Mouse (Mus musculus) heart, postnatal 25 days (tissue): ENCODE measurements around the gene Tsr3. TPM values are rescaled to one million over a fixed set of nuclear protein-coding genes. Genes with fewer than 3 reads are reported as not detected.
"Not testable (repeated sequence)": the region's sequence is repeated elsewhere in the genome, so short reads cannot be mapped to it uniquely, and the experiment has no call there.

ENCODE experiments used
- DNase-seq: peaks from one replicate; pipeline ENCODE4 v3.0.0; 2022; ENCODE audit warnings: low spot score
- intact Hi-C: fragments of 180-260 bp; cut with DNase I; formaldehyde crosslinking; loops from one replicate; pipeline ENCODE4 v1.15.1; 2025
- total RNA-seq, 2 experiments: library from RNA; stranded (reverse); gene quantifications; 2 replicates each; pipeline ENCODE4 v1.2.3; 2021

The Tsr3 gene
- total RNA-seq = 1 to 10 TPM; 7.4 to 8.7 TPM

GRCm38 (mm10) chr17:25239695-25240636 lies at the start of gene Tsr3, which contains the start of gene Gnptg:
Gene Tsr3 (plus strand): TSS chr17:25240170.
Gene Gnptg (minus strand): TSS chr17:25240124.
- peak; percentile 68 for DNase-seq
- intact Hi-C loops = no loop called here

GRCm38 (mm10) chr17:25202401-25202800 lies 37.6 kb upstream of the Tsr3 start:
- intact Hi-C loops = no loop called here
- DNase-seq = no peak

DNA sequence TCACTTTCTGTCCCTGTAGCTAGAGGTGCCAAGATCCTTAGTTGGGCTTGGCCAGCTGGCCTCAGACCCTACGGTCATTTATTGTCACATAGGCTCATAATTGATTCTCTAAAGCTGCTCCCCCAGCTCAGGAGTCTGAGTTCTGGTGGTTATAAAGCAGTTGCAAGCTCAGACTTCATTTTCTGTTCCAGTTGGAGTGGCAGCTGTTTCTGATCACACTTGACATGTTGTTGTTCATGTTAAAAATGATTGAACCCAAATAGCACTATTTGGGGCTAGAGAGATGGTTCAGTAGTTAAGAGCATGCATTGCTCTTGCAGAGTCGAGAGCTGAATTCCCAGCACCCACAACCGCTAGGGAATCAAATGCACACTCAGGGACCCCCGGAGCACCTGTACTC lies 30.0 kb upstream of the Tsr3 start:
- DNase-seq = no peak
- intact Hi-C loops = no loop called here

- DNase-seq = no peak
- intact Hi-C loops = no loop called here
Observed at GRCm38 (mm10) chr17:25210680-25211466, 29.1 kb upstream of the Tsr3 start.

DNA sequence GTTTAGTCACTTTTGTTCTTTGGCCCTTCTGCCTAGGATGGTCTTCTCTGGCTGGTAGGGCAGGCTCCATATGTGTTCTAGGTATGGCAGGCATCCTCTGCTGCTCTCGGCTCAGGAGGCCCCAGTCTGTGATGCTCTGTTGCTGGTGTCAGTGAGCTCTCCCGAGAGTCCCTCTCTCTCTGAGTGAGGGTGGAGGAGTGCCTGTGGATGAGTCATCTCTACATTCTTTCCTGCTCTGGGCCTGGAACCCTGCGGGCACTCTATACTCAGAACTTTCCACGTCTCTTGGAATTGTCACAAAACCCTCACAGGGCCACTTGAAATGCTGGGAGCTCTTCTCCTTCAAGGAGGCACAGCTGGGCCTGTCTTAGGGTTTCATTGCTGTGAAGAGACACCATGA lies 28.3 kb upstream of the Tsr3 start:
- DNase-seq = no peak
- intact Hi-C loops = no loop called here

- intact Hi-C loops = no loop called here
- no peak for DNase-seq
Observed at GRCm38 (mm10) chr17:25215431-25215830, 24.5 kb upstream of the Tsr3 start.

GRCm38 (mm10) chr17:25218967-25219366 lies 21.0 kb upstream of the Tsr3 start:
- intact Hi-C loops = no loop called here
- no peak for DNase-seq

- no peak for DNase-seq
- intact Hi-C loops = no loop called here
Observed at GRCm38 (mm10) chr17:25219492-25220295, 20.3 kb upstream of the Tsr3 start.

DNA sequence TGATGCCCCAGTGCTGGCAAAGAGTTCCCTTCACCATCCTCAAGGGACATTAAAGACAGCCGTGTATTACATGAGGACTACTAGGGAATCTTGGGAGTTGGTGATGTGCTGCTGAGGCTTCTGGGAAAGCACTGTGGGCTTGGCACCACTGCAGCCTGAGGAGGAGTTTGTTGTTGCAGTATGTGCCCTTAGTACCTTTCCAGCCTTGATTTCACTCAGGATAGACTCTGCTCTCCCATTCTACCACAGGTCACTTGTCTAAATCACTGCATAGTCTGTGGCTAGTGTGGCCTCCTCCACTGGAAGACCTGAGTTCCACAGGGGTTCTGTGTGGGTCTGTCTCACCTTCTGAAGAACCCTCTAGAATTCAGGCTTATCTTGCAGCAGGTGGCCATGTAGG lies 19.2 kb upstream of the Tsr3 start:
- intact Hi-C loops = no loop called here
- DNase-seq = no peak

- intact Hi-C loops = no loop called here
- no peak for DNase-seq
Observed at GRCm38 (mm10) chr17:25221821-25222503, 18.0 kb upstream of the Tsr3 start.

GRCm38 (mm10) chr17:25222504-25222940 lies 17.4 kb upstream of the Tsr3 start:
- intact Hi-C loops, DNase-seq: not testable (repeated sequence)

- intact Hi-C loops = no loop called here
- DNase-seq = no peak
Observed at GRCm38 (mm10) chr17:25222951-25223601, 16.9 kb upstream of the Tsr3 start.

- no peak for DNase-seq
- intact Hi-C loops = no loop called here
Observed at GRCm38 (mm10) chr17:25224586-25225222, 15.3 kb upstream of the Tsr3 start.

DNA sequence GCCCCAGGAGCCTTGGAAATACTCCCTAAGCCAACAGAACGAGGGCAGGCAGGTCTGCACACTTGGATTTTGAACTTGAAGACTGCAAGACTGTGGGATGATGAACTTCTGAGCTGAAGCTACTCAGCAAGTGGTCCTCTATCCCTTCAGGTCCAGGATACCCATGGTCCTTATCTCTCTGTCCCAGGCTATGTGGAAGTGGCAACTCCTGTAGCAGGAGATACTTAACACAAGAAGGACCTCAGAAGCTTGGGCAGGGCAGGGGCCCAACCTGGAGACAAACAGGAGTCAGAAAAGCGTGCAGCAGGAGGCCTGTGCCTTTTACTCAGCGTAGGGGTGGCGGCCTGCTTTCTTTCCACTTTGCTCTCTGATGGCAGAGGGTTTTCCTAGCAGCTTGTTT lies 14.3 kb upstream of the Tsr3 start:
- no peak for DNase-seq
- intact Hi-C loops = no loop called here

DNA sequence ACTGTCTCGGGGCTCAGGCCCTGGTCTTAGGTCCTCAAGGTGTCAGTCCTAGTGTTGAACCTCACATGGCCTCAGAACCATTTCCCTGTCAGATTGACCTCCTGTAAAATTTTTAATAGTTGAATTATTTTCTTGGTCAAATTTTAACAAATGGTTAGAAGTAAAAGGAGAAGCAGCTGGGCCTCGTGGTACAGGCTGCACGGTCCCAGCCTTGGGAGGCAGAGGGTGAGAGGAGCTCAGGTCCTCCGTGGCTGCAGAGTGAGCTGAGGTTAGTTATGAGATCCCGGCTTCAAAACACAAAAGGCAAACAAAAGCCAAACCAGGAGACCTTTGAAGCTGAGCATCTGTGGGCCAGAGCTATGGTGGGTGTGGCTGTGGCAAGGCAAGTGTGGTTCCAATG lies 12.0 kb upstream of the Tsr3 start:
- intact Hi-C loops = no loop called here

GRCm38 (mm10) chr17:25230014-25230655 lies 9.8 kb upstream of the Tsr3 start:
- intact Hi-C loops = not testable (repeated sequence)

More for the DNA sequence above, 12.0 kb upstream of the Tsr3 start:
- DNase-seq = no peak

DNA sequence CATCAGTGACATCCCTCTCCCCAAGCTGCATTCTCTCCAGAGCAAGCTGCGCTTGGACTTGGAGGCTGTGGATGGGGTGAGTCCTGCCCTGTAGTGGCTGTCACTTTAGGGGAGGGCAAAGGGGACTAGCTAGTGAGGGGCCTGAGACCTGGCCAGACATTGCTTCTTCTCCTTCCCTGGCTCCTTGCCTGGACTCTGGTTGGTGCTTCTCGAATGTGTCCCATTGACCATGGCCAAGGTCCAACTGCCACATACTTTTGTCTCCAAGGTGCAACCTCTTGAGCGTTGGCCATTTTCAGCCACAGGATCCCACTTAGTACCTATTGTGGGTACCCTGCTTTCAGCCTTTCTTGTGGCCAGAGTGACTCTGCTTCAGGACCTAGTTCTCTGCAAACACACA lies 9.3 kb upstream of the Tsr3 start:
- intact Hi-C loops = no loop called here
- no peak for DNase-seq

More at GRCm38 (mm10) chr17:25230014-25230655, 9.8 kb upstream of the Tsr3 start:
- not testable (repeated sequence) for DNase-seq

GRCm38 (mm10) chr17:25231621-25232020 lies 8.3 kb upstream of the Tsr3 start:
- DNase-seq, intact Hi-C loops: not testable (repeated sequence)
